Mouse (Mus musculus): ENCODE data around the gene Rgs7bp.
A peak's percentile ranks its signal among the peaks of the same experiment; 100 is the strongest.

Gene Rgs7bp

GRCm38 (mm10) chr13:105054181-105054940 is at the start of gene Rgs7bp:
Gene Rgs7bp, minus strand, starts transcription at chr13:105054930.
- peak; percentile 90 to 91 for DNase-seq (ENCODE audit: low spot score in 2 of 2)

GRCm38 (mm10) chr13:105104385-105104784 is 49.7 kb upstream of the Rgs7bp start:
- DNase-seq (ENCODE audit: low spot score in 2 of 2), result no peak

GRCm38 (mm10) chr13:105100705-105101104 is 46.0 kb upstream of the Rgs7bp start:
- no peak for DNase-seq (ENCODE audit: low spot score in 2 of 2)

- DNase-seq (ENCODE audit: low spot score in 2 of 2), result no peak
These were observed 41.6 kb upstream of the Rgs7bp start for GRCm38 (mm10) chr13:105096316-105096715.

GRCm38 (mm10) chr13:105089276-105089675 is 34.5 kb upstream of the Rgs7bp start:
- no peak for DNase-seq (ENCODE audit: low spot score in 2 of 2)

GRCm38 (mm10) chr13:105081862-105082261 is 27.1 kb upstream of the Rgs7bp start, which contains the start of gene 4933425L06Rik:
Gene 4933425L06Rik, plus strand, starts transcription at chr13:105082122.
- DNase-seq (ENCODE audit: low spot score in 2 of 2), result no peak

- DNase-seq (ENCODE audit: low spot score in 2 of 2), result no peak
These were observed 12.4 kb upstream of the Rgs7bp start for GRCm38 (mm10) chr13:105066890-105067845.

GRCm38 (mm10) chr13:105066119-105066518 is 11.4 kb upstream of the Rgs7bp start:
- DNase-seq (ENCODE audit: low spot score in 2 of 2), result no peak

GRCm38 (mm10) chr13:105055374-105055773 is 644 bp upstream of the Rgs7bp start:
- DNase-seq (ENCODE audit: low spot score in 2 of 2), result no peak

GRCm38 (mm10) chr13:105054941-105055309 is 195 bp upstream of the Rgs7bp start:
- no peak for DNase-seq (ENCODE audit: low spot score in 2 of 2)

- peak in 1 of 2 experiments; percentile 60 for DNase-seq (ENCODE audit: low spot score in 2 of 2)
These were observed 1.1 kb downstream of the Rgs7bp start for GRCm38 (mm10) chr13:105053618-105054017.

- DNase-seq (ENCODE audit: low spot score in 2 of 2), result peak; percentile 67 to 68
These were observed 3.3 kb downstream of the Rgs7bp start for GRCm38 (mm10) chr13:105051432-105051831.

GRCm38 (mm10) chr13:105048662-105049061 is 6.1 kb downstream of the Rgs7bp start:
- peak in 1 of 2 experiments; percentile 55 for DNase-seq (ENCODE audit: low spot score in 2 of 2)

GRCm38 (mm10) chr13:105047377-105047776 is 7.4 kb downstream of the Rgs7bp start:
- no peak for DNase-seq (ENCODE audit: low spot score in 2 of 2)

- no peak for DNase-seq (ENCODE audit: low spot score in 2 of 2)
These were observed 10.8 kb downstream of the Rgs7bp start for GRCm38 (mm10) chr13:105043882-105044281.

GRCm38 (mm10) chr13:105038334-105038733 is 16.4 kb downstream of the Rgs7bp start:
- no peak for DNase-seq (ENCODE audit: low spot score in 2 of 2)

GRCm38 (mm10) chr13:105037816-105038215 is 16.9 kb downstream of the Rgs7bp start:
- DNase-seq (ENCODE audit: low spot score in 2 of 2), result peak in 1 of 2 experiments; percentile 34

GRCm38 (mm10) chr13:105031882-105032281 is 22.8 kb downstream of the Rgs7bp start:
- no peak for DNase-seq (ENCODE audit: low spot score in 2 of 2)

- DNase-seq (ENCODE audit: low spot score in 2 of 2), result no peak
These were observed 26.5 kb downstream of the Rgs7bp start for GRCm38 (mm10) chr13:105028276-105028675.

- no peak for DNase-seq (ENCODE audit: low spot score in 2 of 2)
These were observed 38.2 kb downstream of the Rgs7bp start for GRCm38 (mm10) chr13:105016577-105016976.

GRCm38 (mm10) chr13:105015710-105016404 is 38.9 kb downstream of the Rgs7bp start:
- DNase-seq (ENCODE audit: low spot score in 2 of 2), result no peak

- no peak for DNase-seq (ENCODE audit: low spot score in 2 of 2)
These were observed 43.4 kb downstream of the Rgs7bp start for GRCm38 (mm10) chr13:105011300-105011699.
